Mouse (Mus musculus): Measurements from ENCODE around the gene Comt.

GRCm38 (mm10) chr16:18462031-18462430 lies 35.4 kb upstream of the Comt start:
- TF ChIP-seq POLR2A (IDR thresholded peaks at IDR 0.05; ENCODE audit: low read depth, low read length), result no peak
- no peak for TF ChIP-seq CTCF (IDR thresholded peaks at IDR 0.05; ENCODE audit: borderline replicate concordance, insufficient read depth, low read length)
